Mouse (Mus musculus) bone marrow, adult 2 months (tissue): ENCODE measurements around the gene Setd4.

Experiments used
- CTCF ChIP-seq: fragments of 200-500 bp; IDR thresholded peaks from 2 replicates; pipeline ENCODE4 v1.5.1; 2011; ENCODE audit warnings: low read length, control low read depth; ENCODE audit not compliant: control insufficient read depth, insufficient read depth
- POLR2A ChIP-seq: fragments of 200-500 bp; IDR thresholded peaks from 2 replicates; pipeline ENCODE4 v1.6.1; 2011; ENCODE audit warnings: low read depth, mild to moderate bottlenecking, control low read depth, low read length, borderline replicate concordance; ENCODE audit not compliant: control insufficient read depth

- TF ChIP-seq POLR2A: no peak
- 0 out of 2 replicates have a peak, but pooled peaks have one; percentile 15 for TF ChIP-seq CTCF
These were observed 60.2 kb downstream of the Setd4 start for GRCm38 (mm10) chr16:93543704-93544103.
